Mouse (Mus musculus): ENCODE results near the gene Tspan5. TPM values are rescaled to one million over a fixed set of nuclear protein-coding genes. Genes with fewer than 3 reads are reported as not detected.

Gene Tspan5
- total RNA-seq, 1 experiment from 2014 or later: 25.5 TPM

DNA sequence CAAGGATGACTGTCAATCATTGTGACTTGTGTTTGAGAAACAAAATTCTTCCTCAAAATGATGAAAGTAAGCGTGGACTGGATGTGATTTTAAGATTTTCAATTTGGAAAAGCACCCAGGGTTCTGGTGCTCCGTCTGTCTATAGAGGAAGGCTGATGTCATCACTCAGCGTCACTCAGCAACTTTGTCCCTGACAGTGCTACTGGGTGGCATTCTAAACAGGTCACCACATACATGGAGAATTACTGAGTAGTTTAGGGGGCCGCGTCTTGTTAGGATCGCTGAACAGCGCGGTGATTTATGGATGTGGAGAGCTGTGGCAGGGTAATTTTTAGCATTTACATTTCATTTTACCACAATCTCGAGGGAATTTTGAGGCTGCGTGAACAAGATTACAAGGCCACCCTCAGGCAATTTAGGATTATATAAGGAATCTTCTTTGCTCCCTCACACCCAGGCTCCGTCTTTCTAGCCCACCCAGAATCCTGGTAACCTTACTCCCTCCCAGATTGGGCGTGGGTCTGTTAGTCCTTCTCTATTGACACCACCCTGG lies 26.6 kb downstream of the Tspan5 start:
- no peak for ATAC-seq (replicated peaks; ENCODE audit: low read depth, poor library complexity, severe bottlenecking)

- ATAC-seq (replicated peaks; ENCODE audit: low read depth, poor library complexity, severe bottlenecking): no peak
Measured at GRCm38 (mm10) chr3:138770650-138771331, 28.8 kb downstream of the Tspan5 start.

- ATAC-seq (replicated peaks; ENCODE audit: low read depth, poor library complexity, severe bottlenecking): no peak
Measured at GRCm38 (mm10) chr3:138771549-138772333, 29.7 kb downstream of the Tspan5 start.

- ATAC-seq (replicated peaks; ENCODE audit: low read depth, poor library complexity, severe bottlenecking): no peak
Measured at GRCm38 (mm10) chr3:138773871-138774606, 32.0 kb downstream of the Tspan5 start.

GRCm38 (mm10) chr3:138774607-138774943 lies 32.6 kb downstream of the Tspan5 start:
- no peak for ATAC-seq (replicated peaks; ENCODE audit: low read depth, poor library complexity, severe bottlenecking)

GRCm38 (mm10) chr3:138775926-138776715 lies 34.1 kb downstream of the Tspan5 start:
- no peak for ATAC-seq (replicated peaks; ENCODE audit: low read depth, poor library complexity, severe bottlenecking)

GRCm38 (mm10) chr3:138781492-138781891 lies 39.5 kb downstream of the Tspan5 start:
- ATAC-seq (replicated peaks; ENCODE audit: low read depth, poor library complexity, severe bottlenecking): no peak

DNA sequence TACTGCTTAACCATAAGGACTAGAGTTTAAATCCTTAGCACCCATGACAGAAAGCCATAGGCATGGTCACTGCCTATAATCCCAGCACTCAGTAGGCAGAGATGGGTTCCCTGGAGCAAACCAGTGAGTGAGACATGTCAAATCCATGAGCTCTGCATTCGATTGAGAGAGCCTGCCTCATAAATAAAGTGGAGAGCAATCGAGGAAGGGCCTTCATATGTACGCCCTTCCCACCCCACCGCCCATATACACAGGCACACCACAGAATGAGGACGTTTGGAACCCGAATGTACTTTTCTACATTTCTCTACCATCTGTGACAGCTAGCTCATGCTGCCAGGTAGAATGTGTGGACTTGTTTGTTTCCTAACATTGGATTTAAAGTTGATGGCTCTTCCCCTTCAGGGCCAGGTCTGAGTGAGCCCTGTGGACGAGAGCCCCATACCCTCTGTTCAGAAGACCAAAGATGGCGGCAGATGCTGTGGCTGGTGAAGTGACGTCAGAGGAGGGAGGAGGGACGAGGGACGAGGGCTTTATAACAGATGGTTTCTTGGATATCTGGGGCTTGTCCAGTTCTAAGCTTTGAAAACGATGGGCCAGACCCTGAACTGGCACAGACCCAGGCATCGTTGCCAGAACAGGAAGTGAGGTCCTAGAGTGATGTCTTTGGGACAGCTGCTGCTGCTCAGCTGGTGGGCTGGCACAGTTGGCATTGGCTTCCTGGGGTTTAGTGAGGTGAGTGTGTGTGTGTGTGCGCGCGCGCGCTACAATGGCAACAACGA lies 42.1 kb downstream of the Tspan5 start:
- no peak; the same call in 1 of the 2 replicates for ATAC-seq (replicated peaks; ENCODE audit: low read depth, poor library complexity, severe bottlenecking)

DNA sequence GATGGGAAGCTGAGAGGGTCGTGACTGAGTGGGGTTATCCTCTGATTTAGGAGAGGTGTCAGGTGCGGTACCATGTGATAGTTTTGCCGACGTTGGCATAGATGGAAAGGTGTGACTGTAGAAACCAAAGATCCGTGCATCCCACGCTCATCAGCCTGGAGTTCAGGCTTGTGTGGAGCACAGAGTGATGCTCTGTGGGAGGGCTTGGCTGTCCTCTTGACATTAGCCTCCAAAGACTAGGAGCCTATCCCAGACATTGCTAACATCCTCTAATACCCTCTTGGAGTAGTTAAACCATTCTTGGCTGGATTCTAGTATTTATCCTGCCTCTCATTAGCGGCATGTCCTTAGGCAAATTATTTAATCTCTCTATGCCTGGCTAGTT lies 42.6 kb downstream of the Tspan5 start:
- no peak for ATAC-seq (replicated peaks; ENCODE audit: low read depth, poor library complexity, severe bottlenecking)

- ATAC-seq (replicated peaks; ENCODE audit: low read depth, poor library complexity, severe bottlenecking): no peak
Measured at GRCm38 (mm10) chr3:138787758-138788488, 45.9 kb downstream of the Tspan5 start.

DNA sequence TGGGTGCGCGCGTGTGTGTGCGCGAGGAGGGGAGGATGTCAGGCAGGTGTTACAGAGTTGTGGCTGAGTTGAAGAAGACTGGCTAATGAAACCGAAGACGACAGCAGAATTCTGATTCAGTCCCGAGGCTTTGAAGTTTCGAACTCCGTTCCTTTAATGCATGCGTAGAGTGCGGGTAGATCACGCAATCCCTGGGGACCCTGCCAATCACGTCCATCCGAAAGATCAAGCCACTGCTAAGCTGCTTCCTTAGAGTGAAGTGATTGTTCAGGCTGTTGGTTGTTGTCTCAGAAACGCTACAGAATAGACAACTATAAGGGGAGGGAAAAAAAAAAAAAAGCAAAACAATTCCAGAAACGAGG lies 46.5 kb downstream of the Tspan5 start:
- ATAC-seq (replicated peaks; ENCODE audit: low read depth, poor library complexity, severe bottlenecking): no peak

- no peak for ATAC-seq (replicated peaks; ENCODE audit: low read depth, poor library complexity, severe bottlenecking)
Measured at GRCm38 (mm10) chr3:138789275-138789674, 47.3 kb downstream of the Tspan5 start.

GRCm38 (mm10) chr3:138794533-138794932 lies 52.5 kb downstream of the Tspan5 start:
- ATAC-seq (replicated peaks; ENCODE audit: low read depth, poor library complexity, severe bottlenecking): no peak

DNA sequence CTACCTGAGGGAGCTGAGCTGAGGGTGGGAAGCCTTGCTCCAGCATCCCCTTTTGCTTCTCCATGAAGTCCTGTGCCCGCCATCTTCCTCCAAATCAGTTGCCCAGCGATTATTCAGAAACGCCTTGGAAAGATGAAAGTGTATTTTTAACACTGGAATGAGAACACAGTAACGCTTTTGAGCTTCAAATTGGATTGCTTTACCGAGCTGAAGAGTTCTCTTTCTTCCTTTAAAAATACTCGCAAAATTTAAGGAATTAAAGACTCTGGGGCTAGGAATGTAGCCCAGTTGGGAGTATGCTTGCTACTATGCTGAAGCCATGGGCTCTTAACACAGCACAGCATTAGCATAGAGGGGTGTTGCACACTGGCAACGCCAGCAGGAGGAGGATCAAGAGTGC lies 54.0 kb downstream of the Tspan5 start:
- no peak for ATAC-seq (replicated peaks; ENCODE audit: low read depth, poor library complexity, severe bottlenecking)

- ATAC-seq (replicated peaks; ENCODE audit: low read depth, poor library complexity, severe bottlenecking): no peak
Measured at GRCm38 (mm10) chr3:138796583-138796982, 54.6 kb downstream of the Tspan5 start.

DNA sequence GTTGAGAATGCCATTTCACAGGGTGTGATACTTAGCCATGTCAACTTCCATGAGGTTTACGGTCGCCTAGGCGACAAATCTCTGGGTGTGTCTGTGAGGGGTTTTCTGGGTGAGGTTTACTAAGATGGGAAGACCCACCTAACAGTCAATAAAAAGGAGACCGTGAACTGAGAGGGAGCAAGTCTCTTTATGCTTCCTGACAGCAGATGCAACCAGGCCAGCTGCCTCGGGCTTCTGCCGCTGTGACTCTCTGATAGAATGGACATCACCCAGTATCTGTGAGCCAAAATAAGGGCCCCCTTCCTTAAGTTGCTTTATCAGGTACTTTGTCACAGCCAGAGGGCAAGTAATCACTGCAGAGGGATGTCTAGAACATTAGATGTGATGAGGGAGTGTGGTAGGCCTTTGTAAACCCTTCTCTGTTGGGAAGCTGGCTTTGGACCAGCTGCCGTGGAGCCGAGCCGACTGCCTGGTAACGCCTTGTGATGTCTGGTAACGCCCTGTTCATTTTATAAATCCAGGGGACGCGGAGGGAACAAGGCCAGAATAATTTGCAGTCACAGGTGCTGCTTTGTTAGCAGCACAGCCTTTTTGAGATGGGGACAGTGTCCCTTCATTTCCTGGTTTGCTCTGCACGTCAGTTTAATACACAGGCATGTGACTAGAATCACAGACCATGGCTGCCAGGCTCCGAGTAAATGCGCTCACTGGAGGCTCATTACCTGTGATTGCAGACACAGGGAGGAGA lies 58.8 kb downstream of the Tspan5 start:
- ATAC-seq (replicated peaks; ENCODE audit: low read depth, poor library complexity, severe bottlenecking): no peak

- no peak for ATAC-seq (replicated peaks; ENCODE audit: low read depth, poor library complexity, severe bottlenecking)
Measured at GRCm38 (mm10) chr3:138801661-138802060, 59.7 kb downstream of the Tspan5 start.

Measured in common myeloid progenitor, adult 5-6 weeks (primary cell).